Mouse (Mus musculus): ENCODE measurements around the gene Pnma5.
A peak's percentile ranks its signal among the peaks of the same experiment; 100 is the strongest.
"Not testable (repeated sequence)": the region's sequence is repeated elsewhere in the genome, so short reads cannot be mapped to it uniquely, and the experiment has no call there.

Pnma5 gene

DNA sequence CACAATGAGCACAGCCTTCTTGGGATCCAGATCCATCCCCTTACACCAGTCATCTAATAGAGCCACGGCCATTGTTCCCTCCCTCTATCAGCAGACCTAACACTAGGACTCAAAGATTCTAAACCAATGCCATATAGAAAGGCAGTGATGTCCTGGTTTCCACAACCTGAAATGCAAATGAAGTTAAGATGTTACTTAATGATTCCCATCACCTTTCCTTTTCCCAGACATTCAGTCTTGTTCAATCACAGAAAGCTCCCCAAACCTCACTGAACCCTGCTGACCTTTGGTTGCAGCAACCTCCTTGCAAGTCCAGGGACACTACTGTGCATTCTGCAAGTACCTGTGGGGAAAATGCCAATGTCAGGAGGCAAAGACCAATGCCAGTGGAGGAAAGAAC, at the start of gene Pnma5:
Gene Pnma5, minus strand, starts transcription at position 101 of the 400 bp plus-strand sequence.
- DNase-seq (ENCODE audit: low read depth) = no peak

DNA sequence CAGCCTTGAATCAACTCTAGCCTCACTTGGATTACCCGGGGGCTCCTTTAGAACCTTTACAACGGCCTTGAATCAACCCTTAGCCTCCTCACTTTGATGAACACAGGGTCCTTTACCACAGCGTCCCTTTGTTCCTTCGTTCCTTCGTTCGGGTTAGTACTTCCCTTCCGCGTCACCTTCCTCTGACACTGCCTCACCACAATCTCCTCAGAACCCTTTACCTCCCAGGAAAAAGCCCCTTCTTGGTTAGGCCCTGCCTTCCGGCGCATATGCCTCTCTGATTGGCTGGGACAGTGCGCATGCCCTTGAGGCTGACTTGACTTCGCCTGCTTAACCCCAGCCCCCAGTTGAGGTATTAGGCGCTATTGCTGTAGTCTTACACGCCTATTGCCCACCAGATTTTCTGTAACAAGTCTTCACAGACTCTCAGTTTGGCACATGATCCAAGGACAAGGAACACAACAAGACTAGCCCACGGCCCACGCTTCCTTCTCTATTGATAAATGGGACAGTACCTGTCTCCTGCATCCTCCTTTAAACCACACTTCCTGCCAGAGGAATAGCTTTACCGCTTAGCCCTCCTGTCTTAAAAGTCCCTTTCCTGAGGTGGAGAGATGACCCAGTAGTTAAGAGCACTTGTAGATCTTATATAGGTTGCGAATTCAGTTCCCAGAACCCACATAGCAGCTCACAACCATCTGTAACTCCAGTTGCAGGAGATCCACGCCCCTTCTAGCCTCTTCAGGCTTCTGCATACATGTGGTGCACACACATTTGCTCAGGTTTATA, 45.6 kb upstream of the Pnma5 start, which contains the start of gene Xlr4a:
Gene Xlr4a, minus strand, starts transcription at position 212 of the 789 bp plus-strand sequence.
- DNase-seq (ENCODE audit: low read depth) = peak; percentile 69

DNA sequence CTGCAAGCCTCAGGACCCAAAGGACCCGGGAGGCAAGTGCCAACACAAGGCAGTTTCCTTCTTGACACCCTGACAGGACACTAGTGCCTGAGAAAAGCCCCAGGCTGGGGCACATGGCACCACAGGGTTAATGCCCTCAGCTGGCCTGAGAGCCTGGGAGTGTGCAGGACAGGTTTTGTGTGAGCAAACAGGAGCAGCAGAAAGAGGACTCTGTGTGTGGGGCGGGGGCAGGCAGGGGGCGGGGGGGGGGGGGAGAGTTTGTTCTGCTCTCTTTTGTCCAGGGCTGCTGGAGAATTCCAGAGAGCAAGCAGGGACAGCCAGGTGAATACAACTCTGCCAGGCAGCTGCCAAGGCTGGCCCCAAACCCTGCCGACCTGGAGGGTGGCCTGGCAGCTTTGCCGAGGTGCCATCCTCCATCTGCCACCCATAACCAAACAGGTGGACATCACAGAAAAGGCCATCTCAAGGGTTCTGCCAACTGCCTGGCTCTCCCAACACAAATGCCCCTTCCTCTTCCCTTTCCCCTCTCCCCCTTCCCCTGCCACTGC, 29.9 kb upstream of the Pnma5 start:
- not testable (repeated sequence) for DNase-seq (ENCODE audit: low read depth)

DNA sequence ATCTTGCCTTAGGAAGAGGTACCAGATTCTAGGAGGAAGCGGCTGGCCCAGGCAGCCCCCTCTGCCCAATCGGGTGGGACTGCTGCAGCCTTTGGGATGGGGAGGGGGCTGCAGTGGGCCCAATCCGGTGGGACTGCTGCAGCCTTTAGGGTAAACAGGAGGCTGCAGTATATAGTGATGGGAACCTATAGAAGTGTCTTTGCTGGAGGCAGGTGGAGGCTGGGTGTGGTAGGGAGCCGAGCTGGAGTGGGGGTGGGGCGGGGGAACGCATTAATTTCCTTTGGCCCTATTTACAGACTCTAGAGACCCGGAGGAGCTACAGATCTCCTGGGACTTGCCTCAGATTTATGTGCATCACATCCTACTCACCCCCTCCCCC, 27.5 kb upstream of the Pnma5 start, which contains the start of gene Pnma3:
Gene Pnma3, plus strand, starts transcription at position 373 of the 379 bp plus-strand sequence.
- no peak for DNase-seq (ENCODE audit: low read depth)

DNA sequence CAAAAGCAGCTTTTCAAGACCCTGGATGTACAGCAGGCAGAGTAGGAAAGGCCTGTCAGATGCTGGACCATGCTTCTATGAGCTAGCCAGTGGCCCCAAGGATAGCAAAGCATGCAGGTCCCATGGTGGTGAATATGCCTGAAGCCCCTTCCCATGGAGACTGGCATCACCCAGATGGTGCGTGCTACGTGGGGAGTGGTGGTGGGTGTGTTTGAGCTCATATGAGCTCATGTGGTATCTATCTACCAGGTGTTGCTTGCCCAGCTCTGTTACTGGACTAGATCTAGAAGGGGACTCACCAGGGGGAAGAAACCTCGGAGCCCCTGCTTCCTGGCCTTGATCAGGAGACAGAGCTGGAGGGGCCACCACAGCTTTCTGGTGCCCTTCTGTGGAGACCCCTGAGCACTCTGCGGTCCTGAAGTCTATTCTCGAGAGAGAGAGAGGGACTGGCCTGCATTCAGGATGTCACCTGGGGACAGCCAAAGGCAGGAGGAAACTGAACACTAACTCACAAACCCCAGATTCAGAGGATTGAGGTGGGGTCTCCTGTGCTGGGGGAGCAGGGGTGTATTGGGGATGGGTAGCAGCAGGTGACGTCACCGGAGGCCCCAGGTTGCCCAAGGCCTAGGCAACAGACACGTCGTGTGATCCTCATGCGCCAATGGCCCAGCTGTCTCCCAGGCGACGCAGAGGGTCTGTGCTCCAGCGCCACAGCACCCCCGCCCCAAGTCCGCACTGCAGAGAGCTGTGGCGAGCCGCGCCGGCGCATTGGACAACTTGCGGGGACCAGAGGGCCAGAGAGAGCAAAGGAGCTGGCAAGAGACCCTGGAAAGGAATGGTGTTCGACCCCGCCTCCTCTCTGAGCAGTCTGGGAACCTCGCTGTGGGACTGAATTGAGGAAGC, 26.9 kb upstream of the Pnma5 start:
- no peak for DNase-seq (ENCODE audit: low read depth)

DNA sequence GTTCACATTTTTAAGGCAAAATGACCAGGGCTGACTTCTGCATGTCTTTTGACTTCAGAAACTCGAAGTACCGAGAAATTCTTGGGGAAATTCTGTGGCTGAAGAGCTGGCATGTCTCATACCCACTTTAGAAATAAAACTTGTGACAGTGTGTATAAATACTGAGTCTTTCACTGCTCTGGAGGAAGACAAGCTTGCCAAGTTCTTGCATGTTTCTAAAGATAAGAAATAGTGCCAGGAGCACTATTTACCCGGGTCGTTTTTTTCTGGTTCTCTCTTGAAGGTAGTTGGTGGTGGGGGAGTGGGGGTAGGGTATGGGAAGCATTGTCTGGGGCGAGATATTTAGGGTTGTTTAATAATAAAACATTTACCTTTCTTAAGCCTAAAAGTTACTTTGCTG, 25.4 kb upstream of the Pnma5 start:
- DNase-seq (ENCODE audit: low read depth) = no peak

DNA sequence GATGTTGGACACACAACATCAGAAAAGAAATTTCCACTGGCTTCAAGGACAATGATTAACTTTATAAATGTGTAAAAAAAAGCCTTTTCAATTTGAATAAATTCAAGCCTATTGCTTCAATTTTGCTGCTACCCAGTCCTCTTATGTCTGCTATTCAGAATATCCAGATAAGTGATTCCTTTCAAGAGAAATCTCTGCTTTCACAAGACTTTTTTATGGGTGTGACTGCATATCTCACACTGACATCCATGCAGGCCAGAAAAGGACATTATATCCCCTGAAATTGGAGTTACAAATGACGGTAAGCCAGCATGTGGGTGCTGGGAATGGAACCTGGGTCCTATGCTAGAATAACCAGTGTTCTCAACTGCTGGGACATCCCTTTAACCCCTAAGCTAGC, 24.6 kb upstream of the Pnma5 start:
- no peak for DNase-seq (ENCODE audit: low read depth)

DNA sequence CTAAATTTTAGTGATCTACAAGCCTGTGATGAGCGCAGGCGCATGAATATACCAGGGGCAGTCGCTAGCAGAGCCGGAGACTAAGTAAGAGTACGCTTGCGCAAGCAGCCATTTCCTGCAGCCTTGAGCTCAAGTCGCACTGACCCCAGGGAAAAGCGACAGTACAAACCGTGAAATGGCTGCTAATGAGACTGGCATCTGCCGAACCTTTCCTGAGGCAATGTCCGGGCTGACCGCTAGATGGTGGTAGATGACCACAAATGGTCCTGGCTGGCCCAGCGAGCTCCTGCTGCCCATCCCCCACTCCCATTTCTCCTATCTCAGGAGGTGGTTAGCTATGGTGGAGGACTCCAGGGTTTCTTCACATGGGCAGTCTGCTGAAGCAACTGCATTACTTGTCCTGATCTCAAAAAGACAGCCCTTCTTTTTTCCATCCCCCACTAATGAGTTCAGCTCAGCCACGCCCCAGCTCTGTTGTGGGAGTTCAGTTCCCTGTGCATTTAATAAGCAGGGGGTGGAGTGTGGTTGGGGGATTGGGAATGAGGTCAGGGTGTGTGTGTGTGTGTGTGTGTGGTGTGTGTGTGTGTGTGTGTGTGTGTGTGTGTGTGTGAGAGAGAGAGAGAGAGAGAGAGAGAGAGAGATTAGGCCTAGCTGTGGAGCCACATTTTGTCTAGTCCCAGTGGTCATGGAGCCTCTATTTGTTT, 17.1 kb upstream of the Pnma5 start:
- peak; percentile 90 for DNase-seq (ENCODE audit: low read depth)

DNA sequence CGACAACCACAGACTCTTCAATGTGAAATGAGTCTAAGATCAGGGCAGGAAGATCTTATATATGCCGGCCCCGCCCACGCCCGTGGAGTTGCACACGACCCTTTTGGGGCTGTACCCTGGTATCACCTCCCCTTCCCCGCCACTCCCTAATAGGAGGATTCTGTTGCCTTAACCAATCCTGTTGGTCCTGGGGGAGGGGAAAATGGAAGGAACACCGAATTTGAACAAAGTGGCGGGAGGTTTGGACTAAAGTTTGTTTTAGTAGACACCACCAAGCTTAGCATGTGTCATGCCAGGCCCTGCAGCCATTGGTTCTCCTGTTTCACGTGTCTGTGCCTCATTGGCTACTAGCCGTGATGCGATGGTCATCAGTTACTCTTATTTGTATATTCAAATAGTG, 2.8 kb upstream of the Pnma5 start:
- no peak for DNase-seq (ENCODE audit: low read depth)

DNA sequence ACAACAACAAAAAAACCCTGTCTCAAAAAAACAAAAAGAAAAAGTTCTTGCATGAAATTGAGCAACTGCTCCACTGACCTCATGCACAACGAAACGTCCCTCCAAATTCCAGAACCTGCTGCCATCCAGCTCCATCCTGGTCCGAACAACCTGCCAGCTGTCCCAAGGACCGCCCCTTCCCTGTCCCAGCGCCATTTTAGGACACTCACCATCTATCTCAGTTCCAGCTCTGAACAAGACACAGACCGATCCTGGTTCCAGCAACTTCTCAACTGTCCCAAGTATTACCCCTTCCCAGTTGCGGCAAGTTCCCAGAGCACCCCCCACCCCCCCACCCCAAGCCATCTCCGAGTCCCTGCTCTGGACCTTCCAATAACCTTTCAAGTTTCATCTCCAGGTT, 1.9 kb upstream of the Pnma5 start:
- DNase-seq (ENCODE audit: low read depth) = no peak

DNA sequence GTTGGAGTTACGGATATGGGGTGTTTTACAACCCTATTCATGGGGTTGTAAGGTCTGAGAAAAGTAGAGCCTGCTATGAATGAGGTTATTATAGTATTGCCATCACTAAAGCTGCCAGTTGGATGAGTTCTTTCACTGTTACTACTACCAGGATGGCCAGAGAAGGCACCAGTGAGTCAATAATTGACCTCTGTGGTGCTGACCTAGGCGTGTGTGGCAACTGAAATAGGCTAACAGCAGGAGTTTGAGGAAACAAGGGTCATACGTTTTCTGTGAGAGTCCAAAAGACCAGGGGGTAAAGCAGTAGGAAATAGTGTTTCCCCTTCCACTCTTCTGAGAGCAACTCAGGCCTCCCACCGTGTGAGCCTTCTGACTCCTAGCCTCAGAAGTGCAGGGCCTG, 24.1 kb downstream of the Pnma5 start:
- DNase-seq (ENCODE audit: low read depth) = no peak

DNA sequence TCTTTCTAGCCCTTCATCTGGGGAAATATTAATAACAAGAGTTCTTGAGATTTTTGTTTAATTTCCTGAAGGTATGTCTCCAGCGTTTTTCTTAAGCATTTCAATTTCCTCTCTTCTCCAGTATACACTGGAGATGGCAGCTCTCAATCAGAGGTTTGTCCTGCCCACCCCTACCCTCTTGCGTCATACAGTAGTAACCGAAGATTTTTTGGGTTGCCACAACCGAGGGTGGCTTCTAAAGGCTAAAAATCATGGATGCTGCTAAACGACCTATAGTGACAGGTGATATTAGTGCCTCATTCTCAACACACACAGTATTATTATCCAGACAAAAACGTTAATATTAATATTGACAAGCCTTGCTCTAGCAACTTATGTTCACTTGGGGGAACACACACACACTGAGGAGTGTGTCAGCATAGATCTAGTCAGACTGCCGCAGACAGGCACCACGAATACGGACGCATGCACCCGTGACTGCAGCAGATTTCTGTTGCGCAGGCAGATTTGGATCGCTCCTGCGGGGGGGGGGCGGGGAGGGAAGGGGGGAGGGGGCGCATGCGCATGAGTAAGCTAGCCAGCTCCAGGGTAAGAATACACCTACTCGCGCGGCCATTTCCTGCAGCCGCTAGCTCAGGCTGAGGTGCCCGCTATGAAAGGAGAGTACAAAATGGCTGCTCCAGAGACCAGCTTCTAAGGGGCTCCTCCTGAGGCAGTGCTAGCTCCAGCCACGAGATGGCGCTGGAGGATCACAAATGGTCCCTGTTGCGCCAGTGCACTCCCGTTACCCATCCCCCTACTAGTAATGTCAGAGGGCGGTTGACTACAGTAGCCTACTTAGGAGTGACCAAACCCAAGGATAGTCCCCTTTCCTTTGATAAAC, 29.1 kb downstream of the Pnma5 start:
- peak; percentile 93 for DNase-seq (ENCODE audit: low read depth)

DNA sequence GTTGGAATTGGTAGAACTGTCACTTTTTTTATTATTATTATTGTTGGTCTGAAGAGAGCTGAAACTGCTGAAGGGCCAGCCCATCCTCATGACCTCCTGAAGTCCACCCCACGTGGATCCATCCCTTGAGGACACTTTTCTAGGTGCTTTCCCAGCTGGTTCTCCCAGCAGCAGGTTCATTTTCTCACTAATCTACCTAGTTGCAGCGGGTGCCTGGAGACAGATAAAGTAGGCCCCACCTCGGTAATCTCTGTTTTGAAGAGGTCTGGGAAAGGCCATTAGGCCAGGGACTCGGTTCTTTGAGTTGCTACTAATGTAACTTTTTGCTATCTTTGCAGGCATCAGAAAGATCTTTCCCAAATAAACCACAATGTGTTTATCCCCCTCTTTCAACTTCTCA, 31.2 kb downstream of the Pnma5 start:
- no peak for DNase-seq (ENCODE audit: low read depth)

DNA sequence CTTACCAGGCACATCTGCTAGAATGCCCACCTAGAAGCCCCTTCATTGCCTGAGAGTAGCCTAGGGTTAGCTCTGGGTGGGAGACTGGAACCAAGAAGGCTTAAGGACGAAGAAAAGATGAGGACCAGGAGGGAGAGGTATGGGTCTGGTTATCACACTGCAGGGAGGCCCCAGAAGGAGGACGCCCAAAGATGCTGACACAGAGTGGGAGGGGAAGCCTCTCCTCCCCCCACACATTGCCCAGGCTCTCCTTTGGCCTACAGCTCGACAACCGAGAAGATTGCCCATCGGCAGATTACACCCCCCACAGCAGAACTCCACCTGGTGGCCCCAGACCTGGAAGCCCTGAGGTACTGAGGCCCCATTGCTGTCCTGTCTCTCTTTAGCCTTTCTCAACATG, 33.8 kb downstream of the Pnma5 start:
- DNase-seq (ENCODE audit: low read depth) = no peak

DNA sequence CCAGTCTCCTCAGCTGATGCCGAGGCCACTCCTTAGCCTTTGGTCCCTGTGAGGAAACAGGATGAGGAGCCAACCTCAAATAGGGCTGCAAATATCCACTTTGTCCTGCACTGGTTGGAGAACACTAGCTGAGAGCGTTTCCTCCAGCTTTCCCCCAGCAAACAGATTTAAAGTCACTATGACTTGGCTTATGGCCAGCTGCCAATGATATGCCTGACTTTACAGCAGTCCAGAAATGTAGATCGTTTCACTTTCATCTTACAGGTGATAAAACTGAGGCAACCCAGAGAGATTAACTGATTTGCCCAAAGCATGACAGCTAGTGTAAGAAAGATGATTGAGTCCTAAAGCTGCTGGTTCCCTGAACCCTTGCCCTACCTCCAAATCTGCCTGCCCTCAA, 41.4 kb downstream of the Pnma5 start:
- DNase-seq (ENCODE audit: low read depth) = no peak

DNA sequence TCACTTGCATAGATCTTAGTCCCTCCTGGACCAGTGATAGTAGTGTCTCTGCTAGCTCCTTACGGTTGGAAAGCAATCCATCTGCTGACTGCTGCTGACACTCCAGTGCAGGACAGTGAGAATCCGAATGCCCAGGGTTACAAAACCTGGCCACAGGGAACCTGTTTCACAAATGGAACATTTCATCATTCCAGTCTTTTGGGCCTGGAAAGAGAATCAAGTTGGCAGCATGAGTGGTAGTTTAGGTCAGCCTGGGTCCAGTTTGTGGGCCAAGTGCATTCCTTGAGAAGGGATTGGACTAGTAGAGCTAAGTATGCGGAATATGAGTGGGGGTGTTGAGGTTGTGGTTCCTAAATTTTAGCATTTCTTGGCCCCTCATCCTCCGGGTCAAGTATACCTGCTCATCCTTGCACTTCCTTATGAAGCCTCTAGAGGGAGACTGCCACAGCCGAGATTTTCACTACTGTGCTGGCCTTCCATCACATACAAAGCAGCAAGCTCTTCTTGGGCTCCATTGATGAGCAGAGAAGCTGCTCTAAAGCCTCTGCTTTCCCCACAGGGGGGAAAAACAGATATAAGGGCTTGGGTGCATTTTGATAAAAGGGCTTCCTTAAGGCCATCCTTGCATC, 44.5 kb downstream of the Pnma5 start:
- DNase-seq (ENCODE audit: low read depth) = peak; percentile 39

DNA sequence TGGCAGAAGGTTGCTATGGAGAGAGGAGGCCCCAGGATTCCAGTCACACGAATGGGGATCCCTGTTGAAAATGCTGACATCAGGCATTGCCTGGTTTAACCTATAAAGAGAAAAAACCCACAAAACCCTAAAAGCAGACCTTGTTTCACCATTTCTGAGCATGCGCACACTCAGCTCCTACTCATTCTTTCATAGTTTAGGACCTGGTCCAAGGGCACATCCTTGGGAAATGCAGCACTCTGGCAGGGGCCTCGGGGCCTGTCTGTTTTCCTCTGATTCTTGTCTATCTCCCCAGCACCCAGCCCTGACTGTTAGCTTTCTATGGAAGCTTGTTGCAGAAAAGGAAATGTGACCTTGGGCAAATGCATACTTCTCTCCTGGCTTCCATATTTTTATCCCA, 46.3 kb downstream of the Pnma5 start:
- DNase-seq (ENCODE audit: low read depth) = no peak

DNA sequence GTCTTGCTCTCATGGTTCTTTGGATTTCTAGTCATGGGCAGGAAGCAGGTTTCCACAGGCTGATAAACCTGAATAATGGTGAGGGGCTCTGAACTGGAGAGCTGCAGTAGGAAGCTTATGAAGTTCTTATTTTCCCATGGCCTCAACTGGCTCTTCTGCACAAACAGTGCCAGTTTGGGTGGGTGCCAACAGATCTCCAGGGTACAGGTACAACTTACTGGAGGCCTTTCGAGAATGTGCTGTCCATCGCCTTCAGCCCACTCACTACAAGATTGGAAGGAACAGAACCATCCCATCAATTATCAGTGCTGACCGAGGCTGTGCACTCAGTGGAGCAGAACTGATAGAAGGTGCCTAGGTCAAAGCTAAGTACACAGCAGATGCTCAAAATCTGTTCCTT, 48.5 kb downstream of the Pnma5 start:
- DNase-seq (ENCODE audit: low read depth) = no peak

DNA sequence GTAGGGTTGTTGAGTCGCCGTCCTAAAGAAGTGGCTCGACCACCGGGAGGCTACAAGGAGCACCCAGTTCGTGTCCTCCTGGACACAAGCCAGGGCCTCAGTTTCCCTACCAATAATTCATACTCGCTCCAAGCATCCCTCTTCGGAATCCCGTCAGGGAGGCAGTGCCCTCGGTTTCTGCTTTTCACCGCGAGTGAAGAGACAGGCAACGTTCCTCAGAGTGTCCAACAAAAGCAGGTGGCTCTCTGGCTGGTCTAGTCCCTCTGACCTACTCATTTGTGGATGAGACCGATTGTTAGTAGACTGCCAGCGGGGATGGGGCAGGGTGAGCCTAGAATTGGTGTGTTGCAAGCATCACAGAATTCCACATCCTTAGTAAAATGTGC, 49.4 kb downstream of the Pnma5 start:
- DNase-seq (ENCODE audit: low read depth) = no peak

DNA sequence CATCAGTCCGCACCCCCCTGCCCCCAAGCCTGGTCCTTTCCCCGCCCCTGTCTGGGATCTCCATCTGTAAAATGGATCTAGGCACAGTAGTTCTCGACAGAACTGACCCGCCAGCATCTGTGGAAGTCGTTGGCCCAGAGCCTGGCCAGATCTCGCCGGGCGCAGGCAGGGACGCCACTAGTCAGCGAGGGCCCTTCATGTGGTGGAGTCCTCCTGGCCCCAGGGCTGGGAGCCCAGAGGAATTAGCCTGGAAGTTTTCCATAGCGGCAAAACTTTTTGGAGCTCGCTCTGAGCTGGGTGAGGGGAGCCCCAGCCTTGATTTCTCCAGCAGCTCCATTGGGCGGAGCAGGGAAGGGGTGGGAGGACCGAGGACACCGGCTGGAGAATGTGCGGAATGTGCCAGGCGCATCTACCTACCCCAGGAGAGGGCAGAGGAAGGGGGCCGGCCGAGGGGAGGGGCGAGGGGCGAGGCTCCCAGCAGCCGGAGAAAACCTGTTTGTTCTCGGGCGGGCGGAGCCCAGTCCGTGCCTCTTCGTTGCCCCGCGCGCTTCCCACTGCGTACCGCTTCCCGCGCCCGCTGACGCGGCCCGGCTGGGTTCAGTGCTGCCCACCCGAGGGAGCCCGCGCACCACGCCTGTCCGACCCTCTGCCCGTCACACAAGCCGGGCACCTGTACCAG, 49.9 kb downstream of the Pnma5 start, which contains the start of gene Zfp185:
Gene Zfp185, plus strand, starts transcription at position 499 of the 679 bp plus-strand sequence.
- peak; percentile 24 for DNase-seq (ENCODE audit: low read depth)
